Mouse (Mus musculus) liver, embryonic 16.5 days (tissue): Measurements from ENCODE around the gene Abhd5. TPM values are rescaled to one million over a fixed set of nuclear protein-coding genes. Genes with fewer than 3 reads are reported as not detected.

Experiments
- ATAC-seq: fragments of 200-750 bp; cut with Nextera tagmentation; 2 replicates; pipeline ENCODE4 v1.8.0; 2017; ENCODE audit warnings: low read depth, mild to moderate bottlenecking, moderate number of reproducible peaks, moderate library complexity
- H3K27ac ChIP-seq: fragments of 300-500 bp; sonication (generic); 2 replicates; pipeline ENCODE4 v1.5.1; 2014; ENCODE audit warnings: mild to moderate bottlenecking, low read length
- H3K27me3 ChIP-seq: fragments of 300-500 bp; sonication (generic); 2 replicates; pipeline ENCODE4 v1.6.1; 2014; ENCODE audit warnings: low read depth, low read length, mixed read lengths; ENCODE audit not compliant: control insufficient read depth, insufficient read depth
- H3K36me3 ChIP-seq: fragments of 300-500 bp; sonication (generic); 2 replicates; pipeline ENCODE4 v1.6.1; 2014; ENCODE audit warnings: mild to moderate bottlenecking; ENCODE audit not compliant: control insufficient read depth, insufficient read depth
- H3K4me1 ChIP-seq: fragments of 300-500 bp; sonication (generic); 2 replicates; pipeline ENCODE4 v1.6.1; 2014; ENCODE audit warnings: low read depth, low read length, mixed read lengths; ENCODE audit not compliant: control insufficient read depth
- H3K4me2 ChIP-seq: fragments of 300-500 bp; sonication (generic); 2 replicates; pipeline ENCODE4 v1.6.1; 2014; ENCODE audit warnings: low read depth, low read length, mixed read lengths
- H3K4me3 ChIP-seq: fragments of 300-500 bp; sonication (generic); 2 replicates; pipeline ENCODE4 v1.5.1; 2014; ENCODE audit warnings: low read depth, mild to moderate bottlenecking, low read length
- H3K9ac ChIP-seq: fragments of 300-500 bp; sonication (generic); 2 replicates; pipeline ENCODE4 v1.6.1; 2014; ENCODE audit warnings: low read depth, low read length
- H3K9me3 ChIP-seq: fragments of 300-500 bp; sonication (generic); replicated peaks from 2 replicates; pipeline ENCODE4 v1.6.1; 2016; ENCODE audit warnings: low read length; ENCODE audit not compliant: control insufficient read depth
- WGBS: fragments of 180-500 bp; shearing (Covaris S2); extraction: QIAGEN DNeasy Blood & Tissue Kit; methylation state at CpG from one replicate; pipeline ENCODE4 v1.1.7; 2014; ENCODE audit not compliant: insufficient replicate concordance; 5-methylcytosine and 5-hydroxymethylcytosine counted together
- polyA plus RNA-seq: library from polyadenylated mRNA; unstranded; fragments of >200 nt; fragmentation: Nextera tagmentation; extraction: Ambion mirVana; gene quantifications from 2 replicates; pipeline ENCODE4 v1.2.1, GENCODE M21; 2015

The Abhd5 gene
- polyA plus RNA-seq, 1 experiment from 2014 or later, result 23.9 TPM

DNA sequence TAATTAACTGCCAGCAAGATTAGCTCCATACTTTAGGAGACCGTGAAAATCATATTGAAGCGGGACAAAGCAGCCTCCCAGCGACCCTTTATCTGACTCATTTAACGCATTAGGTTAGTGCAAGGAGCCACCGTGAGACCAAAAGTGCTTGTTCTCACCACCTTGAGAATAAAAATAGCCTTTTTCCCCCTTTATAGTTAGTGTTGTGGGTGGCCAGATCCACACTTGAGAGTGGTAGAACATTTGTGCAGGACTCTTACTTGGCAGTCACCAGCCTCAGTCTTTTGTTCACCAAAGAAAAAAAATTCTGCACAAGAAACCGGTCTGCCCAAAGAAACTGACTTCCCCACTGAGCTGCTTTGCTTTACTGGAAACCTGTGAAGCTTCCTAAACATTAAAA lies 29.6 kb downstream of the Abhd5 start:
- Histone ChIP-seq H3K9ac (no peak overlapping the region), H3K36me3 (peaks cover 9% of the 10 kb centered on the region), H3K9me3 (no peaks in the 10 kb centered on the region), H3K27ac (no peak overlapping the region), H3K4me3 (no peak overlapping the region), H3K4me1 (no peaks in the 10 kb centered on the region), H3K4me2 (no peak overlapping the region), H3K27me3 (no peaks in the 10 kb centered on the region)
- 89% methylated on average over 6 of the region's 6 CpGs for WGBS
- ATAC-seq, result no peak

DNA sequence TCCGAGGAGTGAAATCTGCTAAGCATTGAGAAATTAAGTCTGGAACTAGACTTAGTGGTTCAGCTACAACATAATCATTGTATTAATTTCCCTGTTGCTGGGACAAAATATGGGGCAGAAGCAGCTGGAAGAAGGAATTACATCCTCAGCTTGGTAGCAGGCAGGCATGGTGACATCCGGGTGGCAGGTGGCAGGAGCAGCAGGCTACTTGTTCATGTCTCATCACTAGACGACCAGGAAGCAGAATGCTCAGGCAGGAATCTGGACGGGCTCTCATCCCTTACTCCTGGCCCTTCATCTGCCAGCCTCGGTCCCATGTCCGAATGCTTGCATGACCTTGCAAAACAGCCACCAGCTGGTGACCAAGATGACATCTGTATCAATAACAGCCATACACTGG lies 30.6 kb downstream of the Abhd5 start:
- WGBS, result 77% methylated on average over 6 of the region's 6 CpGs

DNA sequence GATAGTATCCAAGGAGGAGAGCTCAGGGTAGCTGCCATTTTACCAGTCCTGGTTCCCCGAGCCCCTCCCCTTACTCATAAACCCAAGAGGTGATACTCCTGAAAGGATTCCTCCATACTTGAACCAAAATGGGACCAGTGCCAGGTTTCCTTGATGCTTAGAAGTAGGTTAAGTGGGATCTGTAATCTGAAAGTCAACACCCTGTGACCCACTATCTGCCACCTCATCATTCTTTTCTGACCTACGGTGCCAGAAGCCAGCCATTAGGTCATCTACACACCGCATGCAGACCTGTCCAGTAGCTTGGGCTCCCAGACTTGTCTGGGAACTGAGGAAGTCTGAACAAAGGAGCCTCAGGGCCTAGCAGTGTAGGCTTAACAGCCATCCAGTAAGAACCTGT lies 34.6 kb downstream of the Abhd5 start:
- no peak for ATAC-seq
- H3K4me1 ChIP-seq, result no peaks in the 10 kb centered on the region
- peaks cover 3% of the 10 kb centered on the region; the same call in 1 of the 2 replicates for H3K36me3 ChIP-seq
- no peak overlapping the region for H3K9ac ChIP-seq
- no peaks in the 10 kb centered on the region for H3K27me3 ChIP-seq
- 75% methylated on average over 3 of the region's 3 CpGs for WGBS
- no peak overlapping the region for H3K4me2 ChIP-seq
- no peak overlapping the region for H3K4me3 ChIP-seq
- no peak overlapping the region for H3K27ac ChIP-seq
- no peaks in the 10 kb centered on the region for H3K9me3 ChIP-seq

More for the DNA sequence above, 30.6 kb downstream of the Abhd5 start:
- H3K9me3 ChIP-seq, result no peaks in the 10 kb centered on the region
- ATAC-seq, result no peak
- H3K9ac ChIP-seq, result no peak overlapping the region
- H3K4me3 ChIP-seq, result no peak overlapping the region
- H3K36me3 ChIP-seq, result peaks cover 8% of the 10 kb centered on the region
- H3K4me2 ChIP-seq, result no peak overlapping the region
- H3K4me1 ChIP-seq, result no peaks in the 10 kb centered on the region
- H3K27me3 ChIP-seq, result no peaks in the 10 kb centered on the region
- H3K27ac ChIP-seq, result no peak overlapping the region

DNA sequence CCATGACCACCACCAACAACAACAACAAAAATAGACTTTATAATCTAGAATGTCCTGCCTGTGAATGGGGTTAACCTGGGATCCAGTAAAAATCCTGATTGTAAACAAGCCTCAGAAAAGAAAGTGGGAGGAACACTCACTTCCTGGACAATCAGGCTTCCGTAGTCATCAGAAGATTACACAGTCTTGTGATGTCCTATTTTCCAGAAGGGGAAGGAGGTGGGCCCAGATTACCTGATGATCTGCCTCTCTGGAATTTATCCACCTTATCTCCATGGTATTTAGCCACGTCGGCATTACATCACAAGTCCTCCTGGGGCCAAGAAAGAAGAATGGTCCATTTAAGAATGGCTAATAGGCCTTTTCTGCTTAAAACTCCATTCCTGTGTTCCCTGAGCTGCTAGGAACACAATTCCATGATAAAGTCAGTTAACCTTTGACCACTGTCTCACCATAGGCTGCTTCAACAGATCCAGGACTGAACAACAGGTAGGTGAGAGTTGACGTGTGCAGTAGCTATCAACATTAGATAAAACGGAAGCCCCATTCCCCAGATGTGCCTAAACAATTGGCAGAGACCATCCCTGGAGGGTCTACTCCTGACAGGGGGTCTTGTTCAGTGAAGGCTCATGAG lies 38.0 kb downstream of the Abhd5 start:
- WGBS, result 68% methylated on average over 5 of the region's 5 CpGs
- H3K9ac ChIP-seq, result no peak overlapping the region
- H3K4me2 ChIP-seq, result no peak overlapping the region
- no peaks in the 10 kb centered on the region; the same call in 1 of the 2 replicates for H3K36me3 ChIP-seq
- H3K4me3 ChIP-seq, result no peak overlapping the region
- H3K27me3 ChIP-seq, result no peaks in the 10 kb centered on the region
- ATAC-seq, result no peak
- no peak overlapping the region for H3K27ac ChIP-seq
- H3K4me1 ChIP-seq, result no peaks in the 10 kb centered on the region
- H3K9me3 ChIP-seq, result no peaks in the 10 kb centered on the region

DNA sequence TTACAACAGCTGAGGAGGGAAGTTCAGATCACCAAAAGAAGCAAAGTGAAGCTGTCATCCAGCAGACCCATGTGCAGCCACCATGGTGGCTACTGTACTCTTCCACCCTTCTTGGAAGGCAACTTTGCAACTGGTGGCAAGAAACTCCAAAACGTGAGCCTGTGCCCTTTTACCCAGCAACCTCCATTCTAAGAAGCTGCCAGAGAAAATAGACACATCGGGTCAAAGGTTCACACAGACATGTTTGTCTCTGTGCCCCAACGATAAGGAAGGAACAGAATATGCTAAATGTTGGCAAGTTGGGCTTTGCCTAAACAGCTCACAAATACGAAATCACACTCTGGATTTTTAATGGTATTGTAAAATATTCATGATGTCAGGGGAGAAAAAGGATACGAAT lies 44.4 kb downstream of the Abhd5 start:
- Histone ChIP-seq H3K27me3 (no peaks in the 10 kb centered on the region), H3K4me2 (no peak overlapping the region), H3K4me1 (no peaks in the 10 kb centered on the region), H3K9me3 (no peaks in the 10 kb centered on the region), H3K4me3 (no peak overlapping the region), H3K27ac (no peak overlapping the region), H3K9ac (no peak overlapping the region), H3K36me3 (no peaks in the 10 kb centered on the region)
- WGBS, result 53% methylated on average over 5 of the region's 5 CpGs
- no peak for ATAC-seq

DNA sequence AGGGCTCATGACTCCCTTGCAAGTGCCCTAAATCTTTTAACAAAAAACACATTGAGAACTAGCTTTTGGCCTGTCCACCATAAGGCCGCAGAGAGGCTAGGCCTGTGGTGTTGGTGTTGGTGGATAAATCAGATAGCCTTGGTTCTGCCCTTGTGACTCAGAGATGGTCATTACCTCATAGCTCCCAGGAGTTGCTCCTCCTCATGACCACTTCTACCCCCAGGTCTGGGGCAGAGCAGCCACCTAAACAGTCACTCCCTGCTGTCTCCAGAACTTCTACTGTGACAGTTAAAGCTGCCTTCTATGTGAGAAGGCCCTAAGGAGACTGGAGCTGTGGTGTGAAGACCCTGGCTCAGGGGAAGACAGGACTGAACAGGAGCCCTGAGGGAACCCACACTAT lies 45.7 kb downstream of the Abhd5 start:
- Histone ChIP-seq H3K9me3 (no peaks in the 10 kb centered on the region), H3K4me2 (no peak overlapping the region), H3K36me3 (no peaks in the 10 kb centered on the region), H3K27ac (no peak overlapping the region), H3K4me3 (no peak overlapping the region), H3K27me3 (no peaks in the 10 kb centered on the region), H3K4me1 (no peaks in the 10 kb centered on the region), H3K9ac (no peak overlapping the region)
- 61% methylated on average over 1 of the region's 1 CpGs for WGBS
- no peak for ATAC-seq

DNA sequence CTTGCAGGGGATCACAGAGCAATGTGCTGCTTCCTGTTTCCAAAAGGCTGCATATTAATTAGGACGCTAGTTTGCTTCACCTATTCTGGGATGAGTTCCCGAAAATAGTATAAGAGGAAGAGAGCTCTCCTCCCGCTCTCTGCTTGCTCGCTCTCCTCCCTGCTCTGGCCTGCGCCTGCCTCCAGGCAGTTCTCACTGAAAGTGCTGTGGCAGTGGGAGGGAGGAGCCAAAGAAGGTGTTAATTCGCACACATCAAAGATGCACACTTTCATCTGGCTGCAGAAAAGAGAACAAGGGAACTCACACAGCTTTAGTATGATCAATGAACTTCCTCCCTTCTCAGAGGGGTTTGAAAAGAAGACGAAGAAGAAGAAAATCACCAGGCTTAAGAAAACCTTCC lies 47.3 kb downstream of the Abhd5 start:
- Histone ChIP-seq H3K27me3 (no peaks in the 10 kb centered on the region), H3K4me1 (no peaks in the 10 kb centered on the region), H3K4me3 (no peak overlapping the region), H3K4me2 (no peak overlapping the region), H3K27ac (no peak overlapping the region), H3K9me3 (no peaks in the 10 kb centered on the region), H3K9ac (no peak overlapping the region), H3K36me3 (no peaks in the 10 kb centered on the region)
- 46% methylated on average over 7 of the region's 7 CpGs for WGBS
- ATAC-seq, result no peak

DNA sequence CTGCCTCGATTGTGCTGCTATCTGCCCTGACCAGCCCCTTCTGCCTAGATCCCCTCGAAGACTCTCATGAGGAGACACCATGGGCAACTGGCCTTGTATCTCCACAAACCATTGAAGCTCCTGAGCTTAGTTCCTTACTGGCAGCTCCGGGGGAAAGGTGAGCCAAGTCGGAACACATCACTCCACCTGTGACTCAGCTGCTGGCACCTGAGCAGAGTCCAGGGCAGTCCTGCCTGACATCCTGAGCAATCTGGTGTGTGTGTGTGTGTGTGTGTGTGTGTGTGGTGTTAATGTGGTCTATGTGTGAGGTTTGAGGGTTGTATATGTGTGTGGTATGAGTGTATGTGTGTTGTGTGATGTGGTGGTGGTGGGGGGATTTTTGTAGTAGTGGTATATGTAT lies 49.8 kb downstream of the Abhd5 start:
- Histone ChIP-seq H3K4me2 (no peak overlapping the region), H3K9me3 (no peaks in the 10 kb centered on the region), H3K9ac (no peak overlapping the region), H3K4me1 (no peaks in the 10 kb centered on the region), H3K4me3 (no peak overlapping the region), H3K36me3 (no peaks in the 10 kb centered on the region), H3K27me3 (no peaks in the 10 kb centered on the region), H3K27ac (no peak overlapping the region)
- WGBS, result 51% methylated on average over 4 of the region's 4 CpGs
- ATAC-seq, result no peak

DNA sequence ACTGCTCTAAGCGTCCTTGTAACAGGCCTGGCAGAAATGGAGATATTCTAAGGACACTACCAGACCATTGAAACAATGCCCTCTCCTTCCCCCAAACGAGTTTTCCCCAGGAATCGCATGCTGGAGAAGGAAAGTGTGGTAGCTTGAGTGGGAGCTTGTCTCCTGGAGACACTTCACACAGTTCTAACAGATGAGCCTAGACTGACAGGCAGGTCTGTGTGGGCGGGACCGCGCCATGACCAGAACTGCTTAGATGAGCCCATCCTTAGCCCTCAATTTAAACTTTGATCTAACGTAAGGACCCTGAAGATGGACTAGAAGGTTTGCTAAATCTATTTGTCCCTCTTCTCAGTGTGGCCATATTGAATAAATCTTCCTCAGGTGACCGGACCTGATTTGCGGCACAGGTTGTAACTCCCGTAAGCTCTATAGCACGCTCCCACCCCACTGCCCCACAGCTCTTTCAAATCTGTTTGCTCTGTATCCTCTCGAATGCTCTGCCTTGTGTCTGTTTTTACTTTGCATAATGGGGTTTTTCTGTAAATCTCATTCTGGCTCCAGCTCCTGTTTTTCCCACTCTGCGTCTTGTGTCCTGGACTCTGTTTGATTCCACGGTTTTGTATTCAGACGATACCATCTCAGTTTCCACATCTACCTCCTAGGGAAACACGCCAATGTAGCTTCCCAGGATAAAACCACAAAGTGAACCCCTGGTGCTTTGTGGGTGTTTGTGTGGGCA lies 59.2 kb downstream of the Abhd5 start:
- H3K4me2 ChIP-seq, result no peak overlapping the region
- H3K36me3 ChIP-seq, result no peaks in the 10 kb centered on the region
- H3K4me3 ChIP-seq, result no peak overlapping the region
- no peak overlapping the region for H3K9ac ChIP-seq
- no peaks in the 10 kb centered on the region for H3K9me3 ChIP-seq
- H3K4me1 ChIP-seq, result no peaks in the 10 kb centered on the region
- H3K27ac ChIP-seq, result no peak overlapping the region
- WGBS, result 76% methylated on average over 16 of the region's 16 CpGs
- no peak for ATAC-seq
- H3K27me3 ChIP-seq, result no peaks in the 10 kb centered on the region
